Mouse (Mus musculus) v-Abl transformed pro-B cells (cell line): ENCODE results near the gene Exoc8.

Source experiments
- in situ Hi-C, 2 experiments: fragments of 400-800 bp; cut with MboI; formaldehyde crosslinking; loops; one replicate each; pipeline ENCODE4 v1.15.1; 2025; ENCODE audit not compliant: unreplicated experiment in 2 of 2

Gene Exoc8

GRCm38 (mm10) chr8:124863729-124864128 is 33.8 kb downstream of the Exoc8 start:
- in situ Hi-C loops, result loop anchor here (10.0 to 25.0 kb wide), 2 partner anchors 171 to 1574 kb away; no protein-coding TSS in a partner anchor

- in situ Hi-C loops, result loop anchor here (10.0 to 25.0 kb wide), 2 partner anchors 172 to 1574 kb away; no protein-coding TSS in a partner anchor
Measured at GRCm38 (mm10) chr8:124863163-124863677, 34.3 kb downstream of the Exoc8 start.

GRCm38 (mm10) chr8:124862321-124863162 is 35.0 kb downstream of the Exoc8 start, which contains the start of the genes Gnpat and 2810004N23Rik:
Gene Gnpat, plus strand, starts transcription at chr8:124863033.
Gene 2810004N23Rik, minus strand, starts transcription at chr8:124863120.
- in situ Hi-C loops, result loop anchor here (10.0 to 25.0 kb wide), 2 partner anchors 172 to 1575 kb away; no protein-coding TSS in a partner anchor

GRCm38 (mm10) chr8:124860188-124860587 is 37.3 kb downstream of the Exoc8 start:
- in situ Hi-C loops, result loop anchor here (10.0 to 25.0 kb wide), 2 partner anchors 175 to 1577 kb away; no protein-coding TSS in a partner anchor

GRCm38 (mm10) chr8:124859466-124859865 is 38.0 kb downstream of the Exoc8 start:
- in situ Hi-C loops, result loop anchor here in 1 of 2 experiments (25.0 kb wide), 1 partner anchor 1578 kb away; no protein-coding TSS in a partner anchor

- in situ Hi-C loops, result loop anchor here in 1 of 2 experiments (25.0 kb wide), 1 partner anchor 1584 kb away; no protein-coding TSS in a partner anchor
Measured at GRCm38 (mm10) chr8:124853511-124853910, 44.0 kb downstream of the Exoc8 start.

GRCm38 (mm10) chr8:124845573-124845972 is 51.9 kb downstream of the Exoc8 start:
- in situ Hi-C loops, result no loop called here

- in situ Hi-C loops, result no loop called here
Measured at GRCm38 (mm10) chr8:124845131-124845530, 52.4 kb downstream of the Exoc8 start.
